Mouse (Mus musculus): ENCODE measurements around the gene Zmynd12.
A peak's percentile ranks its signal among the peaks of the same experiment; 100 is the strongest.

DNA sequence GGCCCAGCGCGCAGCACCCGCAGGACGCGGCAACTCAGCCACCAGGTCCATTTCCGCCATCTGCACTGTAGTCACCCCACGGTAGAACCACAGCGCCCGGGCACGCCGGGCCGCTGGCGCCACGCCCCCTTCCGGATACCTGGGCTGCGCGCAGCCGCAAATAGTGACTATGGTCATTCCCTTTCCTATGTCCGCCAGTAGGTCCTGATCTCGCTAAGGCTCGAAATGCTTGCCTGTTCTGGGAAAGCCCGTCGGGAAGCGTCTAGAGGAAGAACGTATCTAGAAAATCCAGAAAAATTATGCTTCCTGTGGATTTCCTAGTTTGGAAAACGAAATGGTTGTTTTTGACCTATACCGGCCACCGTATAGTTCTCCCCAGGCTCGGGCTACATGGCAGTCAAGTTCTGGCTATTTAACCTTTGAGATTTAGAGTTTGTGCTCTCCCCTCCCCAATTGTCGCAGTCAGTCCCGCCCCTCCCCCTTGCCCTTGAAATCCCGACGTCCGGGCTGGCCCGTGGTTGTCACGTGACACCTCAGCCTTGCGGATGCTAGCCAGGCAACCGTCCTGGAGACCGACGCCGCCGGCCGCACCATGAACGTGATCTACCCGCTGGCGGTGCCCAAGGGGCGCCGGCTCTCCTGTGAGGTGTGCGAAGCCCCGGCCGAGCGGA lies at the start of gene Zmynd12, which contains the start of gene Ppcs:
- TF ChIP-seq CTCF (IDR thresholded peaks at IDR 0.05; ENCODE audit: borderline replicate concordance, control insufficient read depth, extremely low read depth, insufficient read depth, low read length, poor library complexity): peak; percentile 49; the same call in 1 of the 2 replicates
- peak; percentile 65; the same call in 1 of the 2 replicates for TF ChIP-seq POLR2A (IDR thresholded peaks at IDR 0.05; ENCODE audit: control insufficient read depth, extremely low read depth, insufficient read depth, low read length, poor library complexity)

All from thymus, adult 2 months (tissue).